Mouse (Mus musculus): Measurements from ENCODE around the gene Khsrp. TPM values are rescaled to one million over a fixed set of nuclear protein-coding genes. Genes with fewer than 3 reads are reported as not detected.

The Khsrp gene
- polyA plus RNA-seq, 1 experiment from 2014 or later = 32.1 TPM

DNA sequence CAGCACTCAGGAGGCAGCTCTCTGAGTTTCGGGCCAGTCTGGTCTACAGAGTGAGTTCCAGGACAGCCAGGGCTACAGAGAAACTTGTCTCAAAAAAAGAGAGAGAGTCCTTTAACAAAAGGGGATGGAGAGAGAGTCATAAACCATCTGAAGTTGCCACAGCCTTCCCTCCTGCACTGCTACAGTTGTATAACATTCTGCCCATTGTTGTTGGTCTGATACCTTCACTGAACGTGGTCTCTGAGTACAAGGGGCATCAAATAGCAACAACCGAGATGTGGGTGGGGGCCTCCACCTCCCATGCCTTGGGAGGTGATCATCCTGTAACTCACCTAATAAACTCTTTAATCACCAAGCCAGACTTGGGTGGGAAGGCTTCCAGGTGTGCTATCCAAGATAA lies 45.7 kb downstream of the Khsrp start:
- no peak overlapping the region for H3K9ac ChIP-seq (replicated peaks; ENCODE audit: low read depth, low read length)
- H3K36me3 ChIP-seq (ENCODE audit: control insufficient read depth, insufficient read depth, low read length) = no peaks in the 10 kb centered on the region
- H3K9me3 ChIP-seq (ENCODE audit: control insufficient read depth, low read length) = no peaks in the 10 kb centered on the region
- 63% methylated on average over 3 of the region's 3 CpGs for WGBS
- no peaks in the 10 kb centered on the region for H3K27me3 ChIP-seq (ENCODE audit: control insufficient read depth, insufficient read depth, low read length)
- H3K4me1 ChIP-seq (ENCODE audit: control insufficient read depth, insufficient read depth, low read length) = 0 out of 2 replicates have a peak, but pooled peaks cover under 1% of the 10 kb centered on the region
- no peak overlapping the region for H3K27ac ChIP-seq (ENCODE audit: low read depth, low read length)
- H3K4me3 ChIP-seq (ENCODE audit: low read depth, low read length) = no peak overlapping the region
- no peak overlapping the region for H3K4me2 ChIP-seq (ENCODE audit: low read depth, low read length)
- ATAC-seq (ENCODE audit: low read depth) = no peak

DNA sequence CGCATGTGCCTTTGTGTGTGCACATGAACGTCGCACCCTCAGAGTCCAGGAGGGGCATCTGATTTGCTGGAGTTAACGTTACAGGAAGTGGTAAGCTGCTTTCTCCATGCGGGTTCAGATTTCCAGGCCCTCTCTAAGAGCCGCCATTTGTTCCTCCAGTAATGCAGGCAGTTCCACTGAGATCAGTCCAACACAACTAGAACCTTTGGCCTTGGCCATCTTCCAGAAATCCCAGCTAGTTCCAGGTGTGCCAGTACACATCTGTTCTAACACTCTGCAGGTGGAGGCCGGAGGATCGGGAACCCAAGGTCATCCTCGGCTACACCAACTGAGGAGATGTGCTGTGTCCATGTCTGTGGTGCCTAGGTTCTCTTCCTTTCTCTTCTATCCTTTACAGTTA lies 46.4 kb downstream of the Khsrp start:
- no peaks in the 10 kb centered on the region for H3K4me1 ChIP-seq (ENCODE audit: control insufficient read depth, insufficient read depth, low read length)
- 89% methylated on average over 9 of the region's 9 CpGs for WGBS
- no peak overlapping the region for H3K4me3 ChIP-seq (ENCODE audit: low read depth, low read length)
- H3K9ac ChIP-seq (replicated peaks; ENCODE audit: low read depth, low read length) = no peak overlapping the region
- no peak for ATAC-seq (ENCODE audit: low read depth)
- no peaks in the 10 kb centered on the region for H3K27me3 ChIP-seq (ENCODE audit: control insufficient read depth, insufficient read depth, low read length)
- no peaks in the 10 kb centered on the region for H3K36me3 ChIP-seq (ENCODE audit: control insufficient read depth, insufficient read depth, low read length)
- no peak overlapping the region for H3K4me2 ChIP-seq (ENCODE audit: low read depth, low read length)
- no peaks in the 10 kb centered on the region for H3K9me3 ChIP-seq (ENCODE audit: control insufficient read depth, low read length)
- no peak overlapping the region for H3K27ac ChIP-seq (ENCODE audit: low read depth, low read length)

GRCm38 (mm10) chr17:56982013-56982412 lies 49.3 kb downstream of the Khsrp start, which contains the start of gene Acer1:
Gene Acer1 (minus strand): TSS chr17:56982126.
- 80% methylated on average over 5 of the region's 5 CpGs for WGBS
- no peak within 1 kb of the TSS for H3K9ac ChIP-seq (replicated peaks; ENCODE audit: low read depth, low read length)

DNA sequence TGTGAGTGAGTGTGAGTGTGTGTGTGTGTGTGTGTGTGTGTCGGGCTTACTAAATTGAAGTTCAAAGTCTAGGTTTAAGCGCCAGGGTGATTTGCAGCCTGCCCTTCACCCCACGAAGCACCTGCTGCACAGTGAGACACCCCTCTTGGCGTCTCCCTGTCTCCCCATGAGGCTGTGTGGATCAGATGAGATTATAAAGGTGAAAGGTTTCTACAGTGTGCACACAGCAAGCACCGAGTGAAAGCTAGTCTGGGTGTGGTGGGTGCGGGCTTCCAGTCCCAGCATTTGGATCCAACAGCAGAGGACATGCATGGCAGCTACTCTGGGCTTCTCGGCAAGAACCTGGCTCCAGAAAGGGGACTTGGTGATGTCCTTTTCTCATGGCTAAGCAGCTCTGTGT lies 50.3 kb downstream of the Khsrp start:
- H3K9ac ChIP-seq (replicated peaks; ENCODE audit: low read depth, low read length) = no peak overlapping the region
- no peaks in the 10 kb centered on the region for H3K4me1 ChIP-seq (ENCODE audit: control insufficient read depth, insufficient read depth, low read length)
- H3K9me3 ChIP-seq (ENCODE audit: control insufficient read depth, low read length) = no peaks in the 10 kb centered on the region
- H3K36me3 ChIP-seq (ENCODE audit: control insufficient read depth, insufficient read depth, low read length) = no peaks in the 10 kb centered on the region
- no peaks in the 10 kb centered on the region for H3K27me3 ChIP-seq (ENCODE audit: control insufficient read depth, insufficient read depth, low read length)
- 84% methylated on average over 7 of the region's 7 CpGs for WGBS
- no peak overlapping the region for H3K4me2 ChIP-seq (ENCODE audit: low read depth, low read length)
- ATAC-seq (ENCODE audit: low read depth) = no peak
- no peak overlapping the region for H3K27ac ChIP-seq (ENCODE audit: low read depth, low read length)
- H3K4me3 ChIP-seq (ENCODE audit: low read depth, low read length) = no peak overlapping the region

More at GRCm38 (mm10) chr17:56982013-56982412, 49.3 kb downstream of the Khsrp start, which contains the start of gene Acer1:
- Histone ChIP-seq H3K9me3 (ENCODE audit: control insufficient read depth, low read length) (no peaks in the 10 kb centered on the region), H3K36me3 (ENCODE audit: control insufficient read depth, insufficient read depth, low read length) (no peaks in the 10 kb centered on the region), H3K27me3 (ENCODE audit: control insufficient read depth, insufficient read depth, low read length) (no peaks in the 10 kb centered on the region), H3K4me2 (ENCODE audit: low read depth, low read length) (no peak within 1 kb of the TSS), H3K4me1 (ENCODE audit: control insufficient read depth, insufficient read depth, low read length) (no peaks in the 10 kb centered on the region), H3K27ac (ENCODE audit: low read depth, low read length) (no peak within 1 kb of the TSS), H3K4me3 (ENCODE audit: low read depth, low read length) (no peak within 1 kb of the TSS)
- ATAC-seq (ENCODE audit: low read depth) = no peak

DNA sequence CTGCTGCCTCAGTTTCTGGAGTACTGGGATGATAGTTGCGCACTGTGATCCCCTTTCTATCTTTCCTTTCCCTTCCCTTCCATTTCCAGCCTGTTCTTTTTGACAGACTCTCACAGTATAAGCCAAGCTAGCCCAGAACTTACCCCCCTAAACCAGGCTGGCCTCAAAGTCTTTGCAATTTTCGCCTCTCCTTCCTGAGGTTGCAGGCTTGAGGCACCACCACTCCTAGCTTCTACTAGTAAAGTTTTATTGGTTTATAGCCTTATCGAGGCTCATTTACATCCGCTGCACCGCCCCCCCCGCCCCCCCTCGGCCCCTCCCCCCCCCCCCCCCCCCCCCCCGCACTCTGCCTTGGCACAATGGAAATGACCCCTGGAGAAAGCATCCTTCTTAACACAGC lies 51.8 kb downstream of the Khsrp start:
- no peak overlapping the region for H3K27ac ChIP-seq (ENCODE audit: low read depth, low read length)
- no peak overlapping the region for H3K4me3 ChIP-seq (ENCODE audit: low read depth, low read length)
- no peak overlapping the region for H3K9ac ChIP-seq (replicated peaks; ENCODE audit: low read depth, low read length)
- H3K36me3 ChIP-seq (ENCODE audit: control insufficient read depth, insufficient read depth, low read length) = no peaks in the 10 kb centered on the region
- H3K9me3 ChIP-seq (ENCODE audit: control insufficient read depth, low read length) = no peaks in the 10 kb centered on the region
- H3K4me1 ChIP-seq (ENCODE audit: control insufficient read depth, insufficient read depth, low read length) = no peaks in the 10 kb centered on the region
- no peak overlapping the region for H3K4me2 ChIP-seq (ENCODE audit: low read depth, low read length)
- no peak for ATAC-seq (ENCODE audit: low read depth)
- WGBS = 13% methylated on average over 7 of the region's 8 CpGs
- no peaks in the 10 kb centered on the region for H3K27me3 ChIP-seq (ENCODE audit: control insufficient read depth, insufficient read depth, low read length)

DNA sequence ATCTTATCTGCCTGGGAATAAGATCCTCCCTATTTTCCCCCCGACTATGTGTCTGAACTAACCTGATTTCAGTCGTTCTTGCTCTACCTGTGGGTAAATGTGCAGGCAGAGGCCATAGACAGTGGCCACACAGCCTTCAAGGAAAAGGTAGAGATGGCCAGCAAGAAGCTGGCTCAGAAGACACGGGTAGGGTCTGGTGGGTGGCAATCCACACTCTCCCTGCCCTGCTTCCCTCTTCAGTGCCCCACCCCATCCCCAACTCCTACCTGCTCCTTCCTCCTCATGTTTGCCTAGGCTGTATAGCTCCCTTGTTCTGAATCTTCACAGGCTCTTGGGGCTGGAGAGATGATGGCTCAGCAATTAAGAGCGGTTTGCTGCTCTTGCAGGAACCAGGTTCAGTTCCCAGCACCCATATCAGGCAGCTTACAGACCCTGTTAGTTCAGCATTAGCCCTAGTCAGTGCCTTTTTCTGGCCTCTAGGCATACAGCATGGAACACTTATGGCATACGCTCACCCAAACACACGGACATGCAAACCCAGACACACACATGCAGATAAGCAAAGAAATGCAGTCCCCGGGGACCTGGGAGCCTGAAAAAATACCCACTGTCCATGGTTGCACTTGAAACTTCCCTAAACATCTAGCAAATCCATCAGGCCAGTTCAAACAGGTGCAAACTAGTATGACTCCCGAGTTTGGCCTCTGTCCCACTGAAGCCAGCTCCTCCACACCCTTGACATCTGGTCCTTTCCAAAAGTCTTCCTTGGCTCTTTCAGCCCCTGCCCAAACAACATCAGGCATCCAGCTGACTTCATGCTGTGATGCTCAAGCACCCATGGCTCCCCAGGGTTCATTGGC lies 54.6 kb downstream of the Khsrp start:
- Histone ChIP-seq H3K4me3 (ENCODE audit: low read depth, low read length) (no peak overlapping the region), H3K9ac (replicated peaks; ENCODE audit: low read depth, low read length) (no peak overlapping the region), H3K4me1 (ENCODE audit: control insufficient read depth, insufficient read depth, low read length) (no peaks in the 10 kb centered on the region), H3K9me3 (ENCODE audit: control insufficient read depth, low read length) (no peaks in the 10 kb centered on the region), H3K36me3 (ENCODE audit: control insufficient read depth, insufficient read depth, low read length) (no peaks in the 10 kb centered on the region), H3K4me2 (ENCODE audit: low read depth, low read length) (no peak overlapping the region), H3K27ac (ENCODE audit: low read depth, low read length) (no peak overlapping the region), H3K27me3 (ENCODE audit: control insufficient read depth, insufficient read depth, low read length) (no peaks in the 10 kb centered on the region)
- 85% methylated on average over 8 of the region's 8 CpGs for WGBS
- ATAC-seq (ENCODE audit: low read depth) = no peak

DNA sequence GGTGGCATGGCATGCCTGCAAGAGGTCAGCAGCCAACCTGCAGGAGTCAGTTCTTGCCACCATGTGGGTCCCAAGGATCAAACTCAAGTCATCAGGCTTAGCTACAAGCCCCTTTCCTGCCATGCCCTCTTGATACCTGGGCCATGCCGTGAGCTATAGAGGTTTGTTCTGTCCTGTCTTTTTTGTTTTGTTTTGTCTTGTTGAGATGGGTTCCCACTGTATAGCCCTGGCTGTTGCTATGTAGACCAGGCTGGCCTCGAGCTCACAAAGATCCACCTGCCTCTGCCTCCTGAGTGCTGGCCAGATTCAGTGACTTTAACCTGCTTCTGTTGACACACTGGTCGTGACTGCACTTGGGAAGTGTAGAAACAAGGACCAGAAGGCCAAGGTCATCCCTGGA lies 55.9 kb downstream of the Khsrp start:
- H3K27me3 ChIP-seq (ENCODE audit: control insufficient read depth, insufficient read depth, low read length) = no peaks in the 10 kb centered on the region
- H3K4me1 ChIP-seq (ENCODE audit: control insufficient read depth, insufficient read depth, low read length) = no peaks in the 10 kb centered on the region
- H3K36me3 ChIP-seq (ENCODE audit: control insufficient read depth, insufficient read depth, low read length) = no peaks in the 10 kb centered on the region
- H3K9me3 ChIP-seq (ENCODE audit: control insufficient read depth, low read length) = no peaks in the 10 kb centered on the region
- no peak overlapping the region for H3K4me3 ChIP-seq (ENCODE audit: low read depth, low read length)
- no peak for ATAC-seq (ENCODE audit: low read depth)
- H3K9ac ChIP-seq (replicated peaks; ENCODE audit: low read depth, low read length) = no peak overlapping the region
- 85% methylated on average over 3 of the region's 3 CpGs for WGBS
- H3K27ac ChIP-seq (ENCODE audit: low read depth, low read length) = no peak overlapping the region
- H3K4me2 ChIP-seq (ENCODE audit: low read depth, low read length) = no peak overlapping the region

- ATAC-seq (ENCODE audit: low read depth) = no peak
Measured at GRCm38 (mm10) chr17:56974708-56975240, 56.5 kb downstream of the Khsrp start.

GRCm38 (mm10) chr17:56973956-56974707 lies 57.2 kb downstream of the Khsrp start:
- WGBS = 64% methylated on average over 13 of the region's 14 CpGs
- ATAC-seq (ENCODE audit: low read depth) = no peak
- no peaks in the 10 kb centered on the region for H3K36me3 ChIP-seq (ENCODE audit: control insufficient read depth, insufficient read depth, low read length)

More at GRCm38 (mm10) chr17:56974708-56975240, 56.5 kb downstream of the Khsrp start:
- H3K27ac ChIP-seq (ENCODE audit: low read depth, low read length) = no peak overlapping the region
- no peak overlapping the region for H3K9ac ChIP-seq (replicated peaks; ENCODE audit: low read depth, low read length)
- H3K36me3 ChIP-seq (ENCODE audit: control insufficient read depth, insufficient read depth, low read length) = no peaks in the 10 kb centered on the region
- WGBS = 79% methylated on average over 5 of the region's 5 CpGs
- no peak overlapping the region for H3K4me2 ChIP-seq (ENCODE audit: low read depth, low read length)
- no peaks in the 10 kb centered on the region for H3K4me1 ChIP-seq (ENCODE audit: control insufficient read depth, insufficient read depth, low read length)
- no peak overlapping the region for H3K4me3 ChIP-seq (ENCODE audit: low read depth, low read length)
- H3K9me3 ChIP-seq (ENCODE audit: control insufficient read depth, low read length) = no peaks in the 10 kb centered on the region
- H3K27me3 ChIP-seq (ENCODE audit: control insufficient read depth, insufficient read depth, low read length) = no peaks in the 10 kb centered on the region

More at GRCm38 (mm10) chr17:56973956-56974707, 57.2 kb downstream of the Khsrp start:
- H3K27ac ChIP-seq (ENCODE audit: low read depth, low read length) = no peak overlapping the region
- H3K4me1 ChIP-seq (ENCODE audit: control insufficient read depth, insufficient read depth, low read length) = no peaks in the 10 kb centered on the region
- H3K9me3 ChIP-seq (ENCODE audit: control insufficient read depth, low read length) = no peaks in the 10 kb centered on the region
- no peaks in the 10 kb centered on the region for H3K27me3 ChIP-seq (ENCODE audit: control insufficient read depth, insufficient read depth, low read length)
- no peak overlapping the region for H3K4me2 ChIP-seq (ENCODE audit: low read depth, low read length)
- H3K9ac ChIP-seq (replicated peaks; ENCODE audit: low read depth, low read length) = no peak overlapping the region
- H3K4me3 ChIP-seq (ENCODE audit: low read depth, low read length) = no peak overlapping the region
